Mouse (Mus musculus) cerebellum, postnatal 10 days (tissue): ENCODE measurements around the gene Glb1l2.

Experiments used
- DNase-seq, 2 experiments: peaks; one replicate each; pipeline ENCODE4 v3.0.0; 2021; ENCODE audit warnings: mixed read lengths in 2 of 2

The Glb1l2 gene

DNA sequence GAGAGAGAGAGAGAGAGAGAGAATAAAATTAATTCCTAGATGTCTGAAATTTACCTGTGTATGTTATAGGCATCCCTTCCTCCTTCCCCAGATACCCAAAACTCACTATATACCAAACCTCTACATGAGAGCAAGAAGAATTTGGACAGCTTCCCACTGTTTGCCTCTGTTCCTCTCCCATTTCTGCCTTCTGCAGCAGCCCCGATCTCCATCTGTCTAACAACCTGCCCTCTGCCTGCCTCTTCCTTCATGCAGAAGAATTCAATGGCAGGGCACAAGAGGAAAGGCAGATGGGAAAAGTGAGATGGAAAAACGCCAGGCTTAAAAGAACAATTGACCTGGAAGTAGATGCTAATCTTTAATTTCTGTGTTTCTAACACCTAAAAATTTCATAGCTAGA is 77.7 kb downstream of the Glb1l2 start:
- peak; percentile 73 to 76 for DNase-seq

DNA sequence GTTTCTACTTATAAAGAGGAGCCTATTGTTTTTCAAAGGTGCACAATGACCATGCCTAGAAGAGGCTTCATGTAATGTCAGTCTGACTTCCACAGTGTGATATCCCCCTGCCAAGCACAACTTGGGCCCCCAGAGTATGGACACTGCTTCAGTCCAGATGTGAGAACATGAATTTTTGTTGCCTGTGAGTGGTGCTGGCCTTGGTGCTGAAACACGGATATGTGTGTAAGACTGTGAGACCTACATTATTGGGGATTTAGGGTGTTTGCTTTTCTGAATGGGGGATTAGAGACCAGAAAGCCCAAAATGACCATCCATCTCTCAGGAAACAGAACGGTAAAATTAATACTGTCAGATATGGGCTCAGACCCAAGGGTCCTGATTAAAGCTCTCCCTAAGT is 78.8 kb downstream of the Glb1l2 start:
- no peak for DNase-seq

DNA sequence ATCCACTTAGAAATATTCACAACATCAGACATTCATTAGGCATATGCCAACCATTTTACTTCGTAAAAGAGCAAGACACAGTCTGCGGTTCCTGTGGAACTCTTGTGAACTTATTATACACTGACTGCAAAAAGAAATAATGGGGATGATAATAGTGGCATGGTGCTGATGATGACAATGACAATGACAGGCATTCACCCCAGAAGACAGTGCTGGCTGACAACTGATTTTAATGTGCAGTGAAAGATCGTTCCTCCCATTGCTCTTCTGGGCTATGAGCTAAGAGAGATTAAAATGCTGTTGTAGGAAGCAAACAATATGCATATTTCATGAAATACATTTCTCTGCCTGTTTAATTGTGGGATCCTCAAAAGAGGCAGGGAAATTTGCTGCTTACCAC is 80.6 kb downstream of the Glb1l2 start:
- DNase-seq = no peak

DNA sequence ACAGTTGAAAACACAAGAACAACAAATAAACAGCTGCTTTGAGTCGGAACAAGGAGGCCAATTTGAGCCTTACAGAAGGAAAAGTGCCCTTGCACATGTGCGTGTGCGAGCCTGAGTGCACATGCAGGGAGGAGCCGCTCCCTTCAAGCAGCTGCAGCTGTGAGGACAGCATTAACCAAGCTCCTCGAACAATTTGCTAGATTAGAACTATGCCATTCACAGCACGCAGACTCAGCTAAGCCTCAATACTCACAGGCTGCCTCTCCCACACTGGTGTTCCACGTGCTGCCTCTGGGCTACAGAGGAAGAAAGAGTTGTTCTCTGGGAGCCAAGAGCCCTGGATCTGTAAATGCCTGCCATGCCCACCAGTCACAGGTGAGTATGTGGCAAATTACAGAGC is 84.5 kb downstream of the Glb1l2 start:
- no peak for DNase-seq

DNA sequence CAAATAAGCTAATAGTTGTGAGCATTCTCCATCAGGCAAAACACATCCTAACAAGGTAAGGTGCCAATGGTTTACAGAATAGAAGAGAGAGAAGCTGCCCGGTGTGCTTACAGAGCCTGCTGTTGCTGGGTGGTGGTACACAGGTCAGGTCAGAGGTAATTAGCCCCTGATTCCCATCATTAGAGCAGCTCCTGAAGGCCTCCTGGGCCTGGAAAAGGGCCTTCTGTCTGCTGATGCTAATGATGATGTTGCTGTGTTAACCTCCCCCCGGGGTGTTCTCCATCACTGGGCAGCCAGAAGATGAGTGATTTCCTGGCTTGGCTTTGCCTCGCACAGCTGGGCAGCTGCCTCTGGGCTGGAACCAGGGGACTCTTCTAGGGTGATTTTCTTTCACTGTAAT is 87.9 kb downstream of the Glb1l2 start:
- no peak for DNase-seq
